Mouse (Mus musculus): ENCODE measurements around the gene Rhbdl2.

Rhbdl2 gene

GRCm38 (mm10) chr4:123814030-123814501 is 26.4 kb downstream of the Rhbdl2 start:
- no peak for DNase-seq (ENCODE audit: low spot score)

- DNase-seq (ENCODE audit: low spot score): peak; percentile 6
These were observed 31.5 kb downstream of the Rhbdl2 start for GRCm38 (mm10) chr4:123819093-123819610.

GRCm38 (mm10) chr4:123842126-123842525 is 54.5 kb downstream of the Rhbdl2 start:
- DNase-seq (ENCODE audit: low spot score): no peak

- no peak for DNase-seq (ENCODE audit: low spot score)
These were observed 69.2 kb downstream of the Rhbdl2 start for GRCm38 (mm10) chr4:123856888-123857287.

- no peak for DNase-seq (ENCODE audit: low spot score)
These were observed 70.4 kb downstream of the Rhbdl2 start for GRCm38 (mm10) chr4:123858090-123858489.

- DNase-seq (ENCODE audit: low spot score): no peak
These were observed 71.7 kb downstream of the Rhbdl2 start, which contains the start of gene 4933427I04Rik for GRCm38 (mm10) chr4:123859379-123859778. 4933427I04Rik (plus strand) TSS chr4:123859679.

- DNase-seq (ENCODE audit: low spot score): no peak
These were observed 72.1 kb downstream of the Rhbdl2 start for GRCm38 (mm10) chr4:123859803-123860202.

GRCm38 (mm10) chr4:123860621-123861020 is 72.9 kb downstream of the Rhbdl2 start:
- no peak for DNase-seq (ENCODE audit: low spot score)

Data from MN1 (cell line).